Mouse (Mus musculus) forebrain, embryonic 15.5 days (tissue): ENCODE results near the gene Asic2. TPM values are rescaled to one million over a fixed set of nuclear protein-coding genes. Genes with fewer than 3 reads are reported as not detected.
"Not testable (repeated sequence)": the region's sequence is repeated elsewhere in the genome, so short reads cannot be mapped to it uniquely, and the experiment has no call there.

Source experiments
- ATAC-seq: fragments of 200-750 bp; cut with Nextera tagmentation; replicated peaks from 2 replicates; pipeline ENCODE4 v1.8.0; 2017; ENCODE audit warnings: mild to moderate bottlenecking, moderate TSS enrichment, moderate library complexity
- H3K27ac ChIP-seq: fragments of 300-500 bp; sonication (generic); replicated peaks from 2 replicates; pipeline ENCODE4 v1.5.1; 2015; ENCODE audit warnings: mild to moderate bottlenecking, inconsistent platforms
- H3K27me3 ChIP-seq: fragments of 300-500 bp; sonication (generic); 2 replicates; pipeline ENCODE4 v1.6.1; 2015; ENCODE audit warnings: inconsistent platforms
- H3K36me3 ChIP-seq: fragments of 300-500 bp; sonication (generic); 2 replicates; pipeline ENCODE4 v1.6.1; 2015; ENCODE audit warnings: mild to moderate bottlenecking, inconsistent platforms
- H3K4me1 ChIP-seq: fragments of 300-500 bp; sonication (generic); 2 replicates; pipeline ENCODE4 v1.6.1; 2015; ENCODE audit warnings: inconsistent platforms
- H3K4me2 ChIP-seq: fragments of 300-500 bp; sonication (generic); replicated peaks from 2 replicates; pipeline ENCODE4 v1.6.1; 2015; ENCODE audit warnings: mild to moderate bottlenecking, inconsistent platforms
- H3K4me3 ChIP-seq: fragments of 300-500 bp; sonication (generic); 2 replicates; pipeline ENCODE4 v1.5.1; 2015; ENCODE audit warnings: mild to moderate bottlenecking, inconsistent platforms
- H3K9ac ChIP-seq: fragments of 300-500 bp; sonication (generic); replicated peaks from 2 replicates; pipeline ENCODE4 v1.6.1; 2015; ENCODE audit warnings: mild to moderate bottlenecking, inconsistent platforms
- H3K9me3 ChIP-seq: fragments of 300-500 bp; sonication (generic); 2 replicates; pipeline ENCODE4 v1.6.1; 2016; ENCODE audit warnings: inconsistent platforms
- WGBS: fragments of 180-500 bp; shearing (Covaris S2); methylation state at CpG from one replicate; pipeline ENCODE4 v1.1.7; 2015; ENCODE audit warnings: mixed read lengths; 5-methylcytosine and 5-hydroxymethylcytosine counted together
- polyA plus RNA-seq: library from polyadenylated mRNA; unstranded; fragments of >200 nt; fragmentation: Nextera tagmentation; extraction: Ambion mirVana; gene quantifications from 2 replicates; pipeline ENCODE4 v1.2.1, GENCODE M21; 2015

Asic2 gene
- polyA plus RNA-seq, 1 experiment from 2014 or later: 5.5 TPM

DNA sequence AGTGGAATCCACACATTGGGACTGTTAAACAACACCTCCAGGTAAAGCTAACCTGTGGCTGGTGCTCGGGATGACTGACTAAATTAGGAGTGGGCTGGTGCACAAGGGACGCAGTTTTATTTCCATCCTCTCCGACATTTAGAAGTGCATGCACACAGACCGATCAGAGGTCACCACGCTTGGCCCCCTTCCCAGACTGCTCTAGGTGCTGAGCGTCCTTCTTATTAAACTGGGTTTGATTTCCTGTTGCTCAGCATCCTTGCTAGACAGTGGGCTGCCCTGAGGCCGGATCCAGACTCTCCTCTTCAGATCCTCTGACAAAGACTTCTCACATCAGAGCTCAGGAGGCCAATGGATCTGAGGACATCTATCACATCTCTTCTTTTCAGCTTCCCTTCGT, 596.7 kb downstream of the Asic2 start:
- Histone ChIP-seq H3K27me3 (no peaks in the 10 kb centered on the region), H3K36me3 (no peaks in the 10 kb centered on the region), H3K4me3 (no peak overlapping the region), H3K27ac (no peak overlapping the region), H3K4me1 (peaks cover 19% of the 10 kb centered on the region), H3K9ac (no peak overlapping the region), H3K9me3 (no peaks in the 10 kb centered on the region), H3K4me2 (no peak overlapping the region)
- no peak for ATAC-seq
- 68% methylated on average over 8 of the region's 8 CpGs for WGBS

DNA sequence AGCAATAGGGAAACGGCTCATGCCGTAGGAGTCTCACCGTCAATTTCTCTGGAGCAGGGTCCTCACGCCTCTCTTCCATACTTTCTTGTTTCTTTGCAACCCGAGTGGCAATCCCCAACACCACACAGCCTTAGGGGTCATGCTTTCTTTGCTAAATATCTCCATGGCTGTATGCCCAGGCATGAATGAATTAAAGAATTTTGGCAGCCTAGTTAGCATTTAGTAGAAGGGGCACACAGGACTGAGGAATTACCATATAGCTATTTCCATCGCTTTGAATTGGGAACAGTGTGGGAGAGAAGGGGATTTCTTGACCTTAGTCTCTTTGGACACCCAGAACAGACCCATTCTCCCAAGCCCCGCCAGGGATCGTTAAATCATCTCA, 597.8 kb downstream of the Asic2 start:
- peaks cover 19% of the 10 kb centered on the region for H3K4me1 ChIP-seq
- WGBS: 30% methylated on average over 8 of the region's 8 CpGs
- H3K27ac ChIP-seq: no peak overlapping the region
- no peaks in the 10 kb centered on the region for H3K9me3 ChIP-seq
- ATAC-seq: no peak
- H3K4me2 ChIP-seq: no peak overlapping the region
- H3K27me3 ChIP-seq: no peaks in the 10 kb centered on the region
- H3K9ac ChIP-seq: no peak overlapping the region
- H3K36me3 ChIP-seq: no peaks in the 10 kb centered on the region
- H3K4me3 ChIP-seq: no peak overlapping the region

DNA sequence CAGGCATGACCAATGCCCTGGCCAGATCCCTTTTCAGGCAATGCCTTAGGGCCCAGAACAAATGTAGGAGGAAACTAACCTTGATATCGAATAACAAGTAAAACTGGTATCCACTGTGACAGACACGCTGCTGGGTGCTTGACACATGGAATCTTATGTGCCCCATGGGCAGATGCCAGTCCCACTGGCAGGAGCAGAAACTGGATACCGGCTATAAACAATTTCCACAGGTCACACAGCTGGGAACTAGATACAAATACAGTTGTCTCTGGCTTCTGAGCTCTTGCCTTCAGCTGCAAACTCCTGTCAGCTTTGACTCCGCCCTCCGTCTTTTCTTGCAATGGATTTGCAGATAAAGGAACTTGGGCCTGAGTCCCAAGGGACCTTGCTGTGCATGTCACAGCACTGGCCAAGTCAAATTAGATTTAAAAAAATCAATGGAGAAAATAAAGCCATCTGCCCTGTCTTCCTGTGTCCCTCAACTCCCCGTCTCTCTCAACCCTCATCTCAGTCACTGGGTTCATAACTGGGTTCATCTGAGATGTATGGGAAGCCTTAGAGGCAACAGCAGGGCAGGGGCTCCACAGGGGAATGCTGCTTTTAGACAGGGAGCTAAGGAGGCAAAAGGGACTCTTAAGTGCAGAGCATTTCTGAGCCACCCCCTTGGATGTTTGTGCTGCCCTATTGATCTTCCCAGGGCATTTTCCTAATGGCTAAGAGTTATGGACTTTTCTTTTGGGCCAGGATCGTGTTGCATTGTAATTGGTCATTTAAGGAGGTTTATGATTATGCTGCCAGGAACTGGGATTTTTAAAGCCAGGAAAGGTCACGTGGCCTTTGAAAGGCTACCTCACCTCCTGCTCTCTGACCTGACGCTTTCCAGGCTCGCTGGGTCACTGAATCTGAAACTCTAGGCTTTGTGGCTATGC, 598.5 kb downstream of the Asic2 start:
- H3K4me2 ChIP-seq: no peak overlapping the region
- no peaks in the 10 kb centered on the region for H3K27me3 ChIP-seq
- no peak overlapping the region for H3K27ac ChIP-seq
- H3K4me3 ChIP-seq: no peak overlapping the region
- 60% methylated on average over 10 of the region's 10 CpGs for WGBS
- H3K4me1 ChIP-seq: peaks cover 19% of the 10 kb centered on the region
- H3K9me3 ChIP-seq: no peaks in the 10 kb centered on the region
- no peaks in the 10 kb centered on the region for H3K36me3 ChIP-seq
- no peak overlapping the region for H3K9ac ChIP-seq
- no peak for ATAC-seq

DNA sequence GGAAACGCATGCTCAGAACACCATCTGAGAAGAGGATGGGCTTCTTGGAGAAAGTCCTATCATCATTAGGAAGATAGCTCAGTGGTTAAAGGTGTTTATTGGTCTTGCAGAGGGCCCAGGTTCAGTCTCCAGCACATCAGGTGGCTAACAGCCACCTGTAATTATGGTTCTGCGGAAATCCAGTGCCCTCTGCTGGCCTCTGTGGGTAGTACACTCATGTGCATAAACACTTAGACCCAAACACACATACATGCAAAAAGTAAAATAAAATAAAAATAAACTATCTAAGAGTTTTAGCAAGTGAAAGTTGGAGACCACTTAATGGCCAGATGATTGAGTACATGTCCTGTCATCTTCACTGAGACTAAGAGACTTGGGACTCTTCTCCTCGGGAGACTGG, 603.8 kb downstream of the Asic2 start:
- ATAC-seq: no peak
- no peaks in the 10 kb centered on the region for H3K36me3 ChIP-seq
- H3K27me3 ChIP-seq: no peaks in the 10 kb centered on the region
- no peaks in the 10 kb centered on the region for H3K9me3 ChIP-seq
- 97% methylated on average over 3 of the region's 3 CpGs for WGBS
- H3K9ac ChIP-seq: no peak overlapping the region
- H3K4me2 ChIP-seq: no peak overlapping the region
- H3K4me1 ChIP-seq: peaks cover 10% of the 10 kb centered on the region; the same call in 1 of the 2 replicates
- no peak overlapping the region for H3K4me3 ChIP-seq
- no peak overlapping the region for H3K27ac ChIP-seq

DNA sequence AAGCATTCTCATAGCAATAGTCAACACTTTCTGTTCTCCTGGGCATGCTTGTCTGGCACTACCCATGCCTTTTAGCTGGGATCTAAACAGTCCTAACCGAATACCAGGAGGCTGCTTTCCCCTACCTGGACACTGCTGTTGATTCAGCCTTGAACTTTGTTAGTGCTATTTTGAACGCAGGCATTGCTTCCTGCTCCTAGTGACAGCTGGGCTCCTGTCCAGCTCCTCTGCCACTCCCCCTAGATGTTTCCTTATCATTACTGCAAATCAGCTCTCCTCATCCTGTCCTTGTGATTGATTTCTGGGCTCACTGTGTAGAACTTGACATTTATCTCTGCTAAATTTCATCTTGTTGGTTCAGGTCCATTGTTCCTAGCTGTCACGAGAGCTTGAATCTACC, 605.8 kb downstream of the Asic2 start:
- ATAC-seq: no peak
- H3K4me1 ChIP-seq: peaks cover 8% of the 10 kb centered on the region; the same call in 1 of the 2 replicates
- H3K4me3 ChIP-seq: no peak overlapping the region
- WGBS: 56% methylated on average over 3 of the region's 3 CpGs
- H3K9me3 ChIP-seq: no peaks in the 10 kb centered on the region
- no peak overlapping the region for H3K4me2 ChIP-seq
- H3K9ac ChIP-seq: no peak overlapping the region
- no peak overlapping the region for H3K27ac ChIP-seq
- no peaks in the 10 kb centered on the region for H3K27me3 ChIP-seq
- H3K36me3 ChIP-seq: no peaks in the 10 kb centered on the region

DNA sequence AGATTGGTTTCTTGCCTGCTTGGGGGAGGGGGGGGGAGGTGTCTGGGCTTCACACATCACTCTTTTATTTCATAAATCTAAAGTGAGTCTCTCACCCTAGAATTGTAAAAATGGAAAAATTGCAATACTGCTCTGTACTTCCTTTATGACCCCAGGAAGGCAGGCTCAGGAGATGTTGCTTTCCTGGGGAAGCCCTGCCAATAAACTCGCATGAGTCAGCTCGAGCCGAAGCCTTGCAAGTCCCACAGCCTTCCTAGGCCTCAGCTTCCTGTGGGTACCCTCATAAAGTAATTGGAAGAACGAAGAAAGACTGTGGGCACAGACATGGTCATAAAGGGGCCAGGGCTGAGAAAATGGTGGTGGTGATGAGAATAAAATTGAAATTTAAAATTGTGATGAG, 607.2 kb downstream of the Asic2 start:
- no peaks in the 10 kb centered on the region for H3K27me3 ChIP-seq
- no peak overlapping the region for H3K9ac ChIP-seq
- H3K27ac ChIP-seq: no peak overlapping the region
- H3K36me3 ChIP-seq: no peaks in the 10 kb centered on the region
- H3K4me2 ChIP-seq: no peak overlapping the region
- whole genome bisulfite sequencing: 91% methylated on average over 4 of the region's 4 CpGs
- no peak for ATAC-seq
- no peaks in the 10 kb centered on the region for H3K9me3 ChIP-seq
- no peak overlapping the region for H3K4me3 ChIP-seq
- peaks cover 8% of the 10 kb centered on the region; the same call in 1 of the 2 replicates for H3K4me1 ChIP-seq

DNA sequence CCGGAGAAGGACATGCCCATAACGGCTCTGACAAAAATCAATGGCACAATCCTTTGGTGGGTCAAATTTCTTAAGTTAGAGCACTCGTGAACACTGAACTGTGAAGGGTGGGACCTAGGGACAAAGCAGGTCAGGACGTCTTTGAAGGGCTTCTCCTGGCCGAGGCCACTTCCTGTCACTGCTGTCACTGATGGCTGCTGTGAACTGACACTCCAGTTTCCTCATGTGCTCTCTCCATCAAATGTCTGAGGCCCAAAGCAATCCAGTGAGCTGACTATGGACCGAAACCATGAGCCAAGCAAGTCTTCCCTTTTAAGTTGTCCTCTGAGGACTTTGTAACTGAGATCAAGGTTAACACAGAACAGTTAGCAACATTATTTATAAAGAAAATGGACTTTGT, 617.8 kb downstream of the Asic2 start:
- H3K27me3 ChIP-seq, H3K9me3 ChIP-seq, H3K9ac ChIP-seq, H3K27ac ChIP-seq, H3K4me2 ChIP-seq, H3K4me1 ChIP-seq, H3K36me3 ChIP-seq, H3K4me3 ChIP-seq, ATAC-seq: not testable (repeated sequence)
- 67% methylated on average over 5 of the region's 6 CpGs for WGBS

DNA sequence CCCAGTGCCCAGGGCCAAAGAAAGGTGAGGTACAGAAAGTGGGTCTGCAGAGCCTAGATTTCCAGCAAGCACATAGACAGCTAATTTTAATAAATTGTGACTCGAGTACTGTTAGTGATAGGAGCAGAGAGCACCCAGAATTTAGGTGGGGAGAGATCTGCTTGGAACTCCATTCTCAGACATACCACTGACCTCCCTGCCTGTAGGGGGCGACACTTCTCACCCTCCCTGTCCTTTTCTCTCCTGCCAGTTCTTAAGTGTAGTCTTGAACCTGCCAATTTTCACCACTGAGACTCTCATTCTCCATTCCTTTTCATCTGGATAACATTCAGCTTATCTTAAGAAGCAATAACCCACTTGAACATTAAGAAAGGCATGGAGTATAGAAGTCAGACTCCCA, 636.3 kb downstream of the Asic2 start:
- ATAC-seq: no peak
- H3K4me1 ChIP-seq: no peaks in the 10 kb centered on the region
- H3K4me3 ChIP-seq: no peak overlapping the region
- WGBS: 79% methylated on average over 2 of the region's 2 CpGs
- H3K9ac ChIP-seq: no peak overlapping the region
- no peaks in the 10 kb centered on the region for H3K27me3 ChIP-seq
- H3K27ac ChIP-seq: no peak overlapping the region
- H3K4me2 ChIP-seq: no peak overlapping the region
- no peaks in the 10 kb centered on the region for H3K9me3 ChIP-seq
- H3K36me3 ChIP-seq: no peaks in the 10 kb centered on the region

DNA sequence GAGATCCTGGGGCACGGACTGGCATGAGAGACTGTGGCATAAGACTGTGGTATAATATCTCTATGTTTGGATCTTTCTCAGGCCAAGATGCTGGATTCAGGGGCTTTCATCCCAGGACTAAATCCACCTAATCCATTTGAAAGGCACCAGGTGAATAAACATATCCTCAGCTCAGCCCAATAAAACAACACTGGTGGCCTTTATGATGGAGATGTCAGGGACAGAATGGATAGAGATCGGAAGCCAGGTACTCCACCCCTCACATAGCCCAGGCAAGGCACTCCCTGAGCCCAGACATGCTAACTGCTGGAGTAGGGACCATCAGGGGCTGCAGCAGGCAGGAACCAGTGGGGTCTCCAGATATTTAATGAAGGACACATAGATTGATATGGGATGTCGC, 637.3 kb downstream of the Asic2 start:
- 88% methylated on average over 3 of the region's 3 CpGs for WGBS
- Histone ChIP-seq H3K4me1 (no peaks in the 10 kb centered on the region), H3K4me3 (no peak overlapping the region), H3K9ac (no peak overlapping the region), H3K27me3 (no peaks in the 10 kb centered on the region), H3K27ac (no peak overlapping the region), H3K36me3 (no peaks in the 10 kb centered on the region), H3K9me3 (no peaks in the 10 kb centered on the region), H3K4me2 (no peak overlapping the region)
- ATAC-seq: no peak

DNA sequence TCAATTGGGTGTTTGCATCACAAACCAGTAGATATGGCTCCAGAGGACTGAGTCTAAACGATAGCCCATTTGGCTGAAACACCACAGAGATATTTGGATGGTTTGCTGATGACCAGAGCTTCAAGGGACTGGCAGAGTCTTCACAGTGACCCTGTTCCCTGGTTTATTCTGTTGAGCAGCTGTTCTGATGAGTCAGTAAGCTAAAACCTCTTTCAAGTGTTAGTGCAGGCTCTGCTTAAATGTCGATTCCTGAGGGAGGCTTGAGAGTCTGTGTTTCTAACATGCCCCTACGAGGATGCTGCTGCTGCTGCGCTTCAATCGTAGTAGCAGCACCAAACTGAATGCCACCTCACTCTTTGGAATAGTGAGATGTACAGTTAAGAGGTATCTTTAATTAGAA, 640.2 kb downstream of the Asic2 start:
- ATAC-seq: no peak
- no peaks in the 10 kb centered on the region for H3K36me3 ChIP-seq
- H3K4me1 ChIP-seq: no peaks in the 10 kb centered on the region
- no peaks in the 10 kb centered on the region for H3K27me3 ChIP-seq
- H3K27ac ChIP-seq: no peak overlapping the region
- WGBS: 94% methylated on average over 5 of the region's 5 CpGs
- H3K4me3 ChIP-seq: no peak overlapping the region
- H3K4me2 ChIP-seq: no peak overlapping the region
- H3K9me3 ChIP-seq: no peaks in the 10 kb centered on the region
- H3K9ac ChIP-seq: no peak overlapping the region

DNA sequence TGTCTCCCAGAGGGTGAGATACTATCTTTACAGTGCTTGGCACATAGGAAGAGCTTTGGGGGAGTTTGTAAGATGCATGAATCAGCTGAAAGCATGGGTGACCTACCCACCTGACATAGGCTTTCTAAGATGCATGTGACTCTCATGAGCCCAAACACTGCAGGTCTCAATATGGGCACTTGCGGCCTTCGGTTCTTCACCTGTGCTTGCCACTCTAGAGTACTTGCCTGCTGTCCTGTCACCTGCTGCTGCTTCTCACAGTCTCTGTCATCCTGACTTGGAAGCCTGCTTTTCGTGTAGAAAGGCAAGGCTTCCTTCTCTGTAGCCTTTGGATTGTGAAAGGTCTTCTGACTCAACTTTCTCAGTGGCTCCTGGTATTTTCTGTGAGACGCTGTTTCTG, 645.1 kb downstream of the Asic2 start:
- Histone ChIP-seq H3K4me3 (no peak overlapping the region), H3K4me2 (no peak overlapping the region), H3K36me3 (no peaks in the 10 kb centered on the region), H3K9me3 (no peaks in the 10 kb centered on the region), H3K9ac (no peak overlapping the region), H3K27me3 (no peaks in the 10 kb centered on the region), H3K4me1 (no peaks in the 10 kb centered on the region), H3K27ac (no peak overlapping the region)
- ATAC-seq: no peak
- WGBS: 85% methylated on average over 4 of the region's 4 CpGs

DNA sequence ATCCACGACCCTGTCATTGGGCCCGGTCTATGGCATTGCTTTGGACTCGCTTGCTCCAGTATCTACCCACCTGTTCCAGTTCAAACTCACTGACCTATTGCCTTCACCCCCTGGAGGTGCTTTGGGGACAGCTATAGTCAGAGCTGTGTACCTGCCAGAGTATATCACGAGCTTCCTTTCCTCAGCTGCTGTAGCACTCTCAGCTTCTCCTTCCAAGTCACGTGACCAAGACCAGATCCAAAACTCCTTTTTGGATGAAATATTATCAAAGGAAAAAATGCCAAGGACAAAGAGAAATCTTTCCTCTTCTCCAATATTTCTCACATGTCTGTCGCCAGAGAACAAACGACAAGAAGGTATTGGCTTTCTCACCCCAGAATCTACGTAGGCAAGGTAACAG, 645.8 kb downstream of the Asic2 start:
- no peak overlapping the region for H3K4me3 ChIP-seq
- H3K4me1 ChIP-seq: no peaks in the 10 kb centered on the region
- no peak overlapping the region for H3K27ac ChIP-seq
- no peak overlapping the region for H3K9ac ChIP-seq
- no peak for ATAC-seq
- H3K27me3 ChIP-seq: no peaks in the 10 kb centered on the region
- 88% methylated on average over 8 of the region's 8 CpGs for WGBS
- no peaks in the 10 kb centered on the region for H3K36me3 ChIP-seq
- no peaks in the 10 kb centered on the region for H3K9me3 ChIP-seq
- H3K4me2 ChIP-seq: no peak overlapping the region

DNA sequence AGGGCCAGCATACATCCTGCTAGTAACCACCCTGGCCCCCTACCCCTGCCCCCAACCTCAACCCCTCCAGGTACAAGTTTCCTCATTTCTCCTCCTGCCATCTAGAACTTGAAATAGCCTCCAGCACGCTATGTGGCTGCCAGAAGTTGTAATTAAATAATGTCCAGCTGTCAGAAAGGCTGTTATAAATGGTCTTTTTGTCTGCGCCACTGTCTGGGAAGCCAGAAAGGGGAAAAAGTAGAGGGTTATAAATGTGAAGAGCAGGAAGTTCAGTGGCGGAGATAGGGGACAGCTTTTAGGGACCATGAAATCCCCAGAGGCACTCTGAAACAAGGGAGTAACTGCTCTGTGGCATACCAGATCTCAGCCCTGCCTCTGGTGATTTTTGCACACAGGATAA, 678.2 kb downstream of the Asic2 start:
- whole genome bisulfite sequencing: 71% methylated on average over 3 of the region's 3 CpGs
- H3K36me3 ChIP-seq: no peaks in the 10 kb centered on the region

More for the DNA sequence above, 678.2 kb downstream of the Asic2 start:
- no peak for ATAC-seq
- Histone ChIP-seq H3K9ac (no peak overlapping the region), H3K4me1 (no peaks in the 10 kb centered on the region), H3K9me3 (no peaks in the 10 kb centered on the region), H3K4me3 (no peak overlapping the region), H3K4me2 (no peak overlapping the region), H3K27ac (no peak overlapping the region), H3K27me3 (no peaks in the 10 kb centered on the region)
